Mouse (Mus musculus): ENCODE measurements around the gene Baiap2. TPM values are rescaled to one million over a fixed set of nuclear protein-coding genes. Genes with fewer than 3 reads are reported as not detected.

Gene Baiap2
- 10 to 100 TPM in 1 of 2 experiments, 1 to 10 TPM in 1; 4.4 to 12.0 TPM for total RNA-seq (2021)

DNA sequence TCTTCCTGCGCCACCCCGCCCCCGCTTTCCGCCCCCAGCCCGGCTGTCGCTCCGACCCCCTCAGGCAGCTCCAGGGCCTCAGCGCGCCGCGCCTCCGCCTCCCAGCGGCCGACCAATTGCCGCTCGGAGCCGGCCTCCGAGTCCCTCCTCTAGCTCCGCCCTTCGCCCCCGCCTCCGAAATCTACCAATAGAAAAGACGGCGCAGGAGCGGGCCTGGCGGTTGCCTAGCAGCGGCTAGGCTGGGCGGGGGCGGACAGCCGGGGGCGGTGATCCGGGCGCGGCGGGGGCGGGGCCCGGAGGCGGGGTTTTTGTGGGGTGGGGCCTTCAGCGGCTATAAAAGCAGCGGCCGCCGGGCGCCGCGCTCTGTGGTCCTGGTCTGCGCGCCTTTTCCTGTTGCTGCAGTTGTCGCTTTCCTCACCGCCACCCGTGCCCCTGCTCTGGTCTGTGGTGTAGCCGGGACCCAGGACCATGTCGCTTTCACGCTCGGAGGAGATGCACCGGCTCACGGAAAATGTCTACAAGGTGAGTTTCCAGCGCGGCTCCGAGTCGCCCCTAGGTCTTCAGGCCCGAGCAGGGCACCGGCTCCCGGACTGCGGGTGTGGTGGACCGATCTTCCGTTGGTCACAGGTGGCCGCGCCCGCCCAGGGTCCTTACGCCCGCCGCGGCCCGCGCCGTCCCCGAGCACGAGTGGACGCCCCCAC, at the start of gene Baiap2:
Gene Baiap2 (plus strand): TSS at position 37 of the 701 bp plus-strand sequence.
- intact Hi-C loops (cut with DNase I), result loop anchor here (2.0 to 5.0 kb wide), 2 partner anchors 26 to 144 kb away; partner anchors contain the start of gene Cep131
- peak; percentile 96 to 97 for DNase-seq

DNA sequence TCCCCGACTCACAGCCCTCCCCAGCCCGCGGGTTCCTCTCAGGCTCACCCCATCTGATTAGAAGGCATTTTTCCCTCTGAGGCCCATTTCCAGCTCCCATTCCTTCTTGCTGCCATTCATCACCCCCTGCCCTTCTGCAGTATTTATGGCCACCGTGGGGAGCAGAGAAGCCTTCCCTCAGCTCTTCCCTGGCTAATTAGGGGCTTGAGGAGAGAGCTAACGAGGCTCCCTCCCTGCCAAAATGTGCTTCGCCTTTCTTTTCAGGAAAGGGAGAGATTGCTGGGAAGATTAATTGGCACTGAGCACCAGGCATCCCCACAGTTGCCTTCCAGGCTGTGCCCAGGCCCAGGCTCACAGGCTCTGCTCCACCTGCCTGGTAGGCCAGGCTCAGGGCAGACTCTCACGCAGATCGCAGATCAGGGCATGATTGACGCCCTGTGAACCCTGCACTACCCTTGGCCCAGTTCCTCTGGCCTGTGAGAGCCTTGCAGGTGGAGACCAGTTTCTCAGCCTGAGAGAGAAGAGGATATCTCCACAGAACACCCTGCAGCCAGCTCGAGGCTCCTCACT, 48.8 kb upstream of the Baiap2 start:
- DNase-seq, result no peak
- intact Hi-C loops (cut with DNase I), result no loop called here

DNA sequence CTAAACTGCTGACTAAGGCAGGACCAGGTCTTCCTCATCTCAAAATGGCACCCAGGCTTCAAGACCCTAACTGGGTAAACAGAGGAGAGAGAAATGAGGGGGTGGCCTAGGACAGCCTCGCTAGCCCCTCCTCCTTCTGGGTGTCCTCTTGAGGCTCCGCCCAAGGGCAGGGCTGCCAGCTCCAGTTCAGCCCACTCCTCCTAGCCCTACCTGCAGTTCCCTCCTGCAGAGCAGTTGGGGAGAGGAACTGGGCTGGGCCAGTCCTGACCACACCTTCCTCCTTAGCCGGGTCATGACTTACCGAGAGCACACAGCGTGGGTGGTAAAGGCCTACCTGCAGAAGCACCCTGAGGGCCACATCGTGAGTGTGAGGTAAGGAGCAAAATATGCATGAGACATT, 47.9 kb upstream of the Baiap2 start:
- intact Hi-C loops (cut with DNase I), result no loop called here
- no peak for DNase-seq

DNA sequence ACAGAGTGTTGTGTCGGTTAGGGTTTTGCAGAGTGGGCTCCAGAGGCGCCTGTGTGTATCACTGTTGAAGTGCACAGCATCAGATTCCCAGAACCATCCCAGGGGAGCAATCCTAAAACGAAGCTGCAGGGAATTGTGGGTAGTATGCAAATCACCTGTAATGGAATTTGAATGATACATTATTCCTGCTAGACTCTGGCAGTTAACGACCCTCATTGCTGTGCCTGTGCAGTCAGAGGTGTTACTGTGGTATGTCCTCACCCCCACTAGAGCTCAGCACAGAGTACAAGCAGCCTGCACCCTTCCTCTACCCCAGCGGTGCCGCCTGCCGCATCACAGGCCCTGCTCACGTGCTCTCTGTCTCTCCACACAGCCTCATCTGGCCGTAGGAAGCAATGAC, 45.5 kb upstream of the Baiap2 start:
- no peak for DNase-seq
- intact Hi-C loops (cut with DNase I), result no loop called here

DNA sequence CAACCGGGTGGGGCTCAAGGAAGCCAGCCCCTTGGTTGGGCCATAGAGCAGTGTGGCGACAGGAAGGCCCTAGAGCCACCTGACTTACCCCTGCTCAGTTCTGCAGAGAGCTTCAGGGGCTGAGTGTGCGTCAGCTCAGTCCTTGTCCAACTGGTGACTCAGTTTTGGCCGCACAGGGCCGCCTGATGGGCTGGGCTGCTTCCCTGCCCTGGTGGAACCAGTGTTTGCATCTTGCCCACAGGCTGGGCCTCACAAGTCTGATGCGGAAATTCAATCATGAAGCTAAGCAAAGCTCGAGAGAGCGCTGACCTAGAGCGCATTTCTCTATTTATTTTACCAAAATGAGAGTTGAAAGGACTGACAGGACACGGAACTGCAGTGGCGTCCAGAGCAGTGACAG, 43.6 kb upstream of the Baiap2 start:
- no peak for DNase-seq
- intact Hi-C loops (cut with DNase I), result no loop called here

DNA sequence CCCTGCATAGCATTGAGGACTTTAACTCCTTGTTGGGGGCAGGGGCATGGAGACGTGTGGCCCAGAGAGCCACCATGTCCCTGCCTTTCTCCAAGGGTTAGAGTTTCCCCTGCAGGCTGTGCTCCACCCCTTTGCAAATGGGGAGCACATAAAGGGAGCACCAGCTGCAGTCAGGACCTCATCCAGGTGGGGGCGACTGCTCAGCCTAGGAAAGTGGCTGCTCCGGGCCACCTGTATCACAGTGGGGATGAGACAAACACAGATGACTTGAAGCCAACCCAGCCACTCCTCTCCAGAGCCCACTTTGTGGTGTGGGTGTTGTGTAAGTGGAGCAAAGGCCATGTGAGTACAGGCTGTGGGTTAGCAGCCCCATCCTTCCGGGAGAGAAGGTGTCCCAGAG, 41.4 kb upstream of the Baiap2 start:
- intact Hi-C loops (cut with DNase I), result no loop called here
- no peak for DNase-seq

DNA sequence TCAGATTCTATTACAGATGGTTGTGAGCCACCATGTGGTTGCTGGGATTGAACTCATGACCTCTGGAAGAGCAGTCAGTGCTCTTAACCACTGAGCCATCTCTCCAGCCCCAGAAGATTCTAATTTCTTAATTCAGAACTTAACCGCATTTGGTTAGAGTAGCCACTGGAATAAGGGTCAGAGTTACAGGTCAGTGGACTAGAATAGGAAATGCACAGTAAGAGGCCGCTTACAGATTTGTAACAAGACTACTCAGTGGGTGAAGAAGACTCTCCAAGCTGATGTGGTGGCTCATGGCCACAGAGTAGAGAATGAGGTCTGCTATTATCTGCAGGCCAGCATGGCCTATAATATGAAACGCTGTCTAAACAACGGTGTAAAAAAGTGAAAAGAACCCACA, 39.7 kb upstream of the Baiap2 start:
- no peak for DNase-seq
- intact Hi-C loops (cut with DNase I), result no loop called here

DNA sequence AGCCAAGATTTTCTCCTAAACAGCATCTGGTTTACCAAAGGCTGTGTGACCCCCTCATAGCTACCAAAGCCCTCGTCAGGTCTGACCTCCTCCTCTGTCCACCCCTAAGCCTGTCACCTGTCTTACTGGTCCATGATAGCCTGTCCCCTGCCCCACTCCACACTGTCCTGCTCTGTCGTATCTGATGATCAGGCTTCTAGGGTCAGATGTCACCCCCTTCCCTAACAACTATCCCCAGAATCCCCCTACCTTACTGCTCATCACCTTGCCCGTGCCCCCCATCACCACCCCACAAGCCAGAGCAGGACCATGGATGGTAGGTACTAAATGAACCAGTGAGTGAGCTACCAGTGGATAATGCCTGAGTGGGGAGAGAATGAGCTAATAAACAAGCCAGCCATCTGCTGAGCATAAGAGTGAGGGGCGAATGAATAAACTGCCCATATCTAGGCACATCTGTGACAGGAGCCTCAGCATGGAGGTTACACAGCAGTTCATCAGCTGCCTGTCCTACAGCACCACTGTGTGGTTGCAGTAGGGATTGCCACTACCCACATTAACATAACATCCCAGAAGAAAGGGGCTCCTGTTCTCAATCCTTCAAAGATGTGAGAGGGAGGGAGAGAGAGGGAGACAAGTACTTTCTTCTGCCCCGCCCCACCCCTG, 37.8 kb upstream of the Baiap2 start:
- intact Hi-C loops (cut with DNase I), result loop anchor here (1.0 kb wide), 1 partner anchor 401 kb away; no protein-coding TSS in a partner anchor
- peak; percentile 50 to 70 for DNase-seq

DNA sequence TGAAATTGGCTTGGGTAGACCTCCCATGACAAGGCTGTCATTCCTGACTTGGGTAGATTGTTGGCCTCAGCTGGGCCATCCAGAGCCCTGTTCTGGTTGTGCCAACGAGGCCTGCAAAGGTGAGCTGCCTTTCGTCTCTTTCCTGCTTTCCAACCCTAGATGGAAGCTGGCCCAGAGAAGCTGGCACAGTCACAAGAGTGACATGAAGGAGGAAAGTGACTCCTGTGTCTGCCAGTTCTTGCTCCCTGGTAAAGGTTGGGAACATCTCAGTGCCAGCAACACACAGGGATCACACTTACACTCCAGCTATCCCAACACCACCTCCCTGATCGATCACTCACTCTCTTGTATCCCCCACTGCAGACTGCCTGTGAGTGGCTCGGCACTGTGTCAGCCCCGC, 36.8 kb upstream of the Baiap2 start:
- intact Hi-C loops (cut with DNase I), result no loop called here
- no peak for DNase-seq

DNA sequence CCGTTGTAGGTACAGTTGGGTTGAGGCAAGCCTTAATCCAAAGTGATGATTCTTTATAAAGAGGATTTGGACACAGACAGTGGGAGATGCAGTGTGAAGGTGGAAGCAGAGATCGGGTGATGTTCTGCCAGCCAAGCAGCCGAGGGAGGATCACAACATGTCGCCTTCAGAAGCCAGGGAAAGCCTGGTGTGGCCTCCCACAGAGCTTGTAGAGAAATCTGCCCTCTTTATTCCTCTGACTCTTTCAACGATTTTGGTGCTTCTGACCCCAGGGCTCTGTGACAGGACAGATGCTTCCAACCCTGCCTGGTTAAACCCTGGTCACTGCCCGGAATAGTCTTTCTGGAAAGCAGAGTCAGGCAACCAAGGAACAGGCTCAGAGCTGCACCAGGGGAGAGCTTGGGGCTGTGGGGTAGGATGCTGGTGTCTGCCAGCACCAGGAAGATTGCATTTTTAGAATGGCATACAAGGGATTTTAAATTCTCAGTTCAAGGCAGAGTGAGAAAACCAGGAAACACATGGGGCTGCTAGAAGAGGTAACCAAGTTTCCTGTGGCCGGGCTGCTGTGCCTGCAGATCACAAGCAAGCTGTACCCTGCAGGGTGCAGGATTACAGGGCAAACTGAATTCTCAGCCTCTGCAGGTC, 35.4 kb upstream of the Baiap2 start:
- intact Hi-C loops (cut with DNase I), result no loop called here
- DNase-seq, result no peak

DNA sequence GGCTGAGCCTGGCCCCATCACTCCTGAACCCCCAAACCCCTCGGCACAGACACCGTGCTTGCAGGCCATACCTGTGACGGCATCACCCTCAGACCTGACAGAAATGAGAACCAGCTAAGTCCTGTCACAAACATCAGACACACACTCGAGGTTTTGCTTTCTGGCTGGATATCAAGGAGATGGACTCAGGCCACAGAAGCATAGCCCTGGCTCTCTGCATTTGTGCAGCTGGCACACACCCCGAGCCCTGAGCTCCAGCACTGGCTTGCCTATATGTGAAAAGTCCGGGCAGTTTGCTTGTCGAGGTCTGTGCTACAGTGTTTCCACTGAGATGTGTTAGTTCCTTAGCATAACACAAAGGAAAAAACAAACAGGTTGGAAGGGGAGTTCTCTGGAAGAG, 34.9 kb upstream of the Baiap2 start:
- DNase-seq, result no peak
- intact Hi-C loops (cut with DNase I), result no loop called here

DNA sequence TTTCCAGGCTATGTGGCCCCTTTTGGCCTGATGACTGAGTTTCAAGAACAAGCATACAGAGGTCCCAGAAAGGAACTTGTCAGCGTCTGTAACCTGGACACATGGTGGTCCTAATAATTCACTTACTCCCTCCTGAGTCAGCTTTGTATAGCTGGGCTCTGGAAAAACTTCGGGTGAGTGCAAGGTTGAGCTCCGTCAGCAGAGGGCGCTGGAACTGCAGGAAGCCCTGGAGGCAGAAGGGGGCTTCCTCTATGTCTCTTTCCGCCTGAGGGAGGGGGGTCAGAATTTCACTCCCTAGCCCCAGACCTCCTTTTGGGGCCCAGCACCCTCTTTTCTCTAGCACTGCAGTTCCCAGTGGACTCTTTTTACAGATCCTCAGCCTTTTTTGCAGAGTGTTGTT, 33.1 kb upstream of the Baiap2 start:
- peak; percentile 75 to 83 for DNase-seq
- intact Hi-C loops (cut with DNase I), result loop anchor here (1.0 kb wide), 1 partner anchor 82 kb away; no protein-coding TSS in a partner anchor

DNA sequence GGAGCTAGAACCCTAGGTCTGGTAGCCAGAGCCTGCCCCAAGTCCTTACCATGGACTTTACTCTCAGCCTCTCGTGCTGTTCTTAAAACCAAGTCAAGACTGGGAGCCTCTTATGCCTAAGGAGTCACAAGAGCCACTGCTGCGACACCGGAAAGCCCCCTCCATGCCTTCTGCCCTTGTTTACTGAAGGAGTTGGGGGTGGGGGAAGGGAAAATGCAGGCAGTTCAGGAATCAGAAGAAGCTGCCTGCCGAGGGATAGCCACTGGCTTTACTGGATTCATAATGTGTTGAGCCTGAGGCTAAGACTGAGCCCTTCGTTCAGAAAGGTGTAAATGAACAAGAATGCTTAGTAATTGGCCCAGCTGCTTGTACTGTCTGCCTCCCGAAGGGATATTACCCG, 29.7 kb upstream of the Baiap2 start:
- intact Hi-C loops (cut with DNase I), result loop anchor here (5.0 kb wide), 1 partner anchor 174 kb away; the partner anchor contains the start of gene Cep131
- no peak for DNase-seq

DNA sequence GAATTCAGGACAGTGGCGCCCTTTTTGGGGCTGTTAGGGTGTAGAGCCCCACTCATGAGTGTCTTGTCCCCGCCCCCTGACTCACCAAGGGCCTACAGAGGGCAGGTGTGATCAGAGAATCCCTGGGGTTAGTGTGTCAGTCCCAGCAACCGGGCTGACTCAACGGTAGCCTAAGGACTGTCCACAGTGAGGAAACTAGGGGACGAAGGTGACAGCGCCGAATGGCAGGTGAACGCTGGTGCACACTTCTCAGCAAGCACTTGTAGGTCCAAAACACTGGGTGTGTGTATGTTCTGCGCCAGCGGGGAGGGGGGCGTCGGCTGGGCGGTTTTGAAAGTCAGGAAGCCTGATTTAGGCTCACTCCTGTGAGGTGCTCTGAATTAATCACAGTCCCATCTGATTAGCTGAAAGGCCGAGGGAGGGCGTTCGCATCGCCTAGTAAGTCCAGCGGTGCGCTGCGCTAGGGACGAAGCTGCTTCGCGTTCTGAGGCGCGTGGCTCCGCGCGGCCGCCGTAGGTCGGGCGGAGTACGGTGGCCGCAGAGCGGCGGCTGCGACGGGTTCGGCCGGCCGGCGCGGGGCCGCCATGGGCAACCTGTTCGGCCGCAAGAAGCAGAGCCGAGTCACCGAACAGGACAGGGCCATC, 29.1 kb upstream of the Baiap2 start, which contains the start of gene Chmp6:
Gene Chmp6 (plus strand): TSS at position 151 of the 644 bp plus-strand sequence.
- intact Hi-C loops (cut with DNase I), result loop anchor here (5.0 kb wide), 1 partner anchor 174 kb away; the partner anchor contains the start of gene Cep131
- peak; percentile 96 to 98 for DNase-seq

DNA sequence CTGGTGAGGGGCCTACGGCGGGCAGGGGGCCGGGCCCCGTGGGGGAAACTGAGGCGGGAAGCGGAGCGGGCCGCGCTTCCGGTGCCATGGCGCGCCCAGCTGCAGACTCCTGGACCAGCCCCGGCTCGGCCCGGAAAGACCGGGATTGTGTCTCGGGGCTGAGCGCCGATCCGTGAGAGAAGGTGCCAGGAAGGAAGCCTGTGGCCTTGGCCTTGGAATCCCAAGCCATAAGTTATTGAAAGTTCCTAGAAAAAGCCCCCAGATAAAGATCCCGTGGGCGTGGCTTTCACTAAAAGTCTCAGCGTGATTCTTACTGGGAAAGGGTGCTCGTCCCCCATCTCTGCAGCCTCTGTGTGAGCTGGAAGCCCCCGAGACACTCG, 28.6 kb upstream of the Baiap2 start:
- intact Hi-C loops (cut with DNase I), result loop anchor here (5.0 kb wide), 1 partner anchor 173 kb away; the partner anchor contains the start of gene Cep131
- no peak for DNase-seq

DNA sequence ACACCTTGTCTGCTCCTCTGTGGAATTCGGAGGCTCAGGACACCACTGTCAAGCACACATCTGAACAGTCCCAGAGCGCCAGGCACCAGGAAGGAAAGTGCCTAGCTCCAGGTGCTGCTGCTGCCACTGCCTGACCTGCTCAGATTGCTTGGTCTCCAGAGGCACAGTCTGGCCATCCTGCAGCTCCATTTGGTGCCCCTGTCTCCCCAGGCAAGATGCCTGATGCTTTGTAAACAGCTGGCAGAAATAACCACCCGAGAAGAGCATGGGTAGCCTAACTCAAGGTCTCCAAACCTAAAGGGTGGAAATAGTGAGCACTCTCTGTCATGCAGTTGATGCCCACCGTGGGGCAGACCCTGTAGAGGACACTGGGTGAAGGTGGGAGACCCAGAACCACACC, 28.2 kb upstream of the Baiap2 start:
- DNase-seq, result no peak
- intact Hi-C loops (cut with DNase I), result loop anchor here (5.0 kb wide), 1 partner anchor 173 kb away; the partner anchor contains the start of gene Cep131

DNA sequence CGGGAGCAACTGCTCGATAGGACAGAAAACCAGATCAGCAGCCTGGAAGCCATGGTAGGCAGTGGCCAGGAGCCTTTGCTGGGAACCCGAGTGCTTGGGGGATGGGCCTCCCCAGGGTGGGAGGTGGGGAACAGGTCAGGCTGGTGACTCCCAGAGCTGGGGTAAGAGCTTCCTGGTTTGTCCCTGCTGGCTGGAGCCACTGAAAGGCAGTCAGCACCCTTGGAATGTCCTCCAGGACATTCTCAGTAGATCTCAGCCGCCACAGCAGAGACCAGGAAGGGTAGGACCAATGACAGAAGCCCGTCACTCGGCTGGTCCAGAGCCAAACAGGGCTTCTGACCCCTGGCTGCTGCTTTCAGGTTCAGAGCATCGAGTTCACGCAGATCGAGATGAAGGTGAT, 26.9 kb upstream of the Baiap2 start:
- no peak for DNase-seq
- intact Hi-C loops (cut with DNase I), result loop anchor here (2.0 kb wide), 1 partner anchor 27 kb away; the partner anchor contains the start of gene Baiap2

DNA sequence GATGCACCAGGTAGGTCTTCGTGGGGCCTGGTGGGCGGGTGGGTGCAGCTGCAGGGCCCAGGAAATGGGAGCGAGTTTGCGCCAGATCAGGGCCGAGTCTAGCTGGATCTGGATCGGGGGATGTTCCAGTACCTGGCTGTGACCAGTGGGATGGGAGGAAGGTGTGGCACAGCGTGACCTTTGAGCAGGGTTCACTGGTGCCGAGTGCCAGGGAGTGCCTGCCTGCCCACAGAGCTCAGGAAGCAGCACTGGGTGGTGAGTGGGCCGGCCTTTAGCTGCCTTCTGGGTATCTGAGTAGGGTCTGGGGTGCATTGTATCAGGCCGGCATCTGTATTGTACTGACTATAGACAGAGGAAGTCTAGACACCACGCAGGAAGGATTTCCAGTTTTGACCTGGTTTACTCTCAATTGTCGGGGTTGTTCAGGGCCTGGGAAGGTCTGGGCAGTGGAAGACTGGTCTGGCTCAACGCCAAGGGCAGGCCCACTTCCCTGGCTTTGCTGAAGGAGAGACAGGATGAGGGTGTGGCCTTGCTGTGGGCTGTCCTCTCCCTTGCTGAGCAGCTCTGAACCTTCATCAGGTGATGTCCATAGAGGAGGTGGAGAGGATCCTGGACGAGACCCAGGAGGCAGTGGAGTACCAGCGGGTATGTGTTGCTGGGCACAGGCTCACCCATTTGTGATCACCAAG, 26.3 kb upstream of the Baiap2 start:
- intact Hi-C loops (cut with DNase I), result loop anchor here (2.0 kb wide), 1 partner anchor 27 kb away; the partner anchor contains the start of gene Baiap2
- peak; percentile 63 to 70 for DNase-seq

DNA sequence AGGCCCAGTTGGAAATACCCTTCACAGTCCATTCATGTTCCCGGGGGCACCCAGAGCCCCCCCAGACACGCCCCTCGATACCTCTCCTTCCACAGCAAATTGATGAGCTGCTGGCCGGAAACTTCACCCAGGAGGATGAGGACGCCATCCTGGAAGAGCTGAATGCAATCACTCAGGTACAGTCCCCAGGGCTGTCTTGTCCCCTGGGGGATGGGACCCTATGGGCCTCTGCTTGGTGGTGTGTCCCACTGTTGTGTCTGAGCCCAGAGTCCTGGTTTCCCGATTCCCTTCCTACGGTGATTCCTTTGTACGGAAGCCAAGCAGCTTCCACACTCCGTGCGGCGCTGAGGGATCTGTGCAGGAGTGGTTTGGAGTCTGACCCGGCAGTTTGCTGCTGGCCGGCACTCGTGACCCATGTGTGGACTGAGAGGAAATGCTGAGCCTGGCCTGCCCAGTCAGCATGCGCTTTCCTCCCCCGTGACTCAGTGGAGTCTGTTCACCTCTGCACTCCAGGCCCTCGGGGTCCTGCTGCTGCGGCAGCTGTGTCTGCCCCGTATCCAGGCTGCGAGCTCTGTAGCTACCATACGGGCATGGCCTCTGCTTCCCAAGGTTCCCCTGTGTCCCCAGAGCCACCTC, 25.6 kb upstream of the Baiap2 start:
- no peak for DNase-seq
- intact Hi-C loops (cut with DNase I), result loop anchor here (2.0 kb wide), 1 partner anchor 26 kb away; the partner anchor contains the start of gene Baiap2

Data from heart, postnatal 36 days (tissue).